Mouse (Mus musculus): ENCODE results near the gene Arhgap8. TPM values are rescaled to one million over a fixed set of nuclear protein-coding genes. Genes with fewer than 3 reads are reported as not detected.
A peak's percentile ranks its signal among the peaks of the same experiment; 100 is the strongest.

The Arhgap8 gene
- polyA plus RNA-seq, 1 experiment from 2014 or later: 0.37 TPM

DNA sequence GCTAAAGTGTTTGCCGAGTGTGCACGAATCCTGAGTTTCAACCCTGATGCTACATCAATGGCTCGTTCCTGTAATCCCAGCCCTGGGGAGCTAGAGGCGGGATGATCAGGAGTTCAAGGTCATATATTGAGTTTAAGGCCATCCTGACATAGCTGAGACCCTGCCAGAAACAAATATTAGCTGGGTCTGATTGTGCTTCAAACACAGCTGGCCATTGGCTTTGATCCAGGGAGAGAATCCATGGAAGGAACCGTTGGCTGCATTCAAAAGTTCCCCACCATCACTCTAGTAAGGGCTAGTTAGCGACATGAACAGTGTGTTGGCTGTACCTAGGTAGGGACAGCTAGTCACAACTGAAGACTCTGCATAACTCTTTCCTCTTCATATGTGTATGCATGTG lies 30.5 kb upstream of the Arhgap8 start:
- ATAC-seq: no peak
- DNase-seq (ENCODE audit: low spot score): no peak
- Histone ChIP-seq H3K9me3 (replicated peaks; ENCODE audit: control insufficient read depth, low read length) (no peaks in the 10 kb centered on the region), H3K36me3 (ENCODE audit: control insufficient read depth, insufficient read depth, low read length) (0 out of 2 replicates have a peak, but pooled peaks cover 3% of the 10 kb centered on the region), H3K4me1 (ENCODE audit: control insufficient read depth, insufficient read depth, low read length) (no peaks in the 10 kb centered on the region), H3K9ac (ENCODE audit: low read length) (no peak overlapping the region), H3K4me2 (ENCODE audit: low read length) (no peak overlapping the region), H3K27me3 (replicated peaks; ENCODE audit: control insufficient read depth, insufficient read depth, low read length) (no peaks in the 10 kb centered on the region), H3K27ac (ENCODE audit: low read depth, low read length) (no peak overlapping the region), H3K4me3 (ENCODE audit: low read depth, low read length) (no peak overlapping the region)
- 81% methylated on average over 6 of the region's 6 CpGs for whole genome bisulfite sequencing

DNA sequence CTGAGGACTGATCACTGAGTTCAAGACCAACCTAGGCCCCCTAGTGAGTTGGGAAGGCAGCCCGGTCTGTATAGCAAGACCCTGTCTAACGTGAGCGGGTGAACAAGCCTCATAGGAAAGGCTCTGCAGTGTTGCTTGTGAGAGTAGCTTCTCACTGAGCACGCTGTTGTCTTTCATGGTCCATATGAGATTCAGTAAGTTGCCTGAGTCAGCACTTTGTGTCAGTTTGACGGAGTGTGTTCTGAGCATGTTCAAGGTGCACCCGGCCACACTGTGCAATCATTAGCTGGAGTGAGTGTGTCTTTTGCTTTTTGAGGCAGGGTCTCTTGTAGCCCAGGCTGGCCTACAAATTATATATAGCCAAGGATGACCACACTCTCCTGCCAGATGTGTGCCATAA lies 28.3 kb upstream of the Arhgap8 start:
- Histone ChIP-seq H3K27me3 (replicated peaks; ENCODE audit: control insufficient read depth, insufficient read depth, low read length) (no peaks in the 10 kb centered on the region), H3K9ac (ENCODE audit: low read length) (no peak overlapping the region), H3K9me3 (replicated peaks; ENCODE audit: control insufficient read depth, low read length) (no peaks in the 10 kb centered on the region), H3K27ac (ENCODE audit: low read depth, low read length) (no peak overlapping the region), H3K4me3 (ENCODE audit: low read depth, low read length) (no peak overlapping the region), H3K4me1 (ENCODE audit: control insufficient read depth, insufficient read depth, low read length) (no peaks in the 10 kb centered on the region), H3K4me2 (ENCODE audit: low read length) (no peak overlapping the region), H3K36me3 (ENCODE audit: control insufficient read depth, insufficient read depth, low read length) (0 out of 2 replicates have a peak, but pooled peaks cover 3% of the 10 kb centered on the region)
- ATAC-seq (no peak), DNase-seq (ENCODE audit: low spot score) (no peak)
- WGBS: 93% methylated on average over 6 of the region's 6 CpGs

DNA sequence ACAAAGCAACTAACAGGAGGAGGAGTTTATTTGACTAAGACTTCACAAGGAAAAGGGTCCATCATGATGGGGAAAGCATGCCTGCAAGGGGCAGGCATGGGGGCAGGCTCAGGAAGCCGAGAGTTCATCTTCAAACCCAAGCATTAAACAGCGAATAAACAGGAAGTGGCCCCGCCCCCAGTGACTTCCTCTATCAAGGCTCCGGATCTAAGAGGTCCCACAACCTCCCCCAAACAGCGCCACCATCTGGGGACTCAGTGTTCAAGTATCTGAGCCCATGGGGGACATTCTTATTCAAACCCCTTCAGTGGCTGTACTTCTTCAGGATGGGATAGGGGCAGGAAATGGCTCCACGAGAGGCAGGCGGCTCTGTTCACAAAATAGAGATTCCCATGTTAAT lies 27.2 kb upstream of the Arhgap8 start:
- Histone ChIP-seq H3K27me3 (replicated peaks; ENCODE audit: control insufficient read depth, insufficient read depth, low read length) (no peaks in the 10 kb centered on the region), H3K4me1 (ENCODE audit: control insufficient read depth, insufficient read depth, low read length) (no peaks in the 10 kb centered on the region), H3K9ac (ENCODE audit: low read length) (no peak overlapping the region), H3K4me2 (ENCODE audit: low read length) (no peak overlapping the region), H3K36me3 (ENCODE audit: control insufficient read depth, insufficient read depth, low read length) (0 out of 2 replicates have a peak, but pooled peaks cover 3% of the 10 kb centered on the region), H3K9me3 (replicated peaks; ENCODE audit: control insufficient read depth, low read length) (no peaks in the 10 kb centered on the region), H3K4me3 (ENCODE audit: low read depth, low read length) (no peak overlapping the region), H3K27ac (ENCODE audit: low read depth, low read length) (no peak overlapping the region)
- no peak for DNase-seq (ENCODE audit: low spot score)
- no peak for ATAC-seq
- 94% methylated on average over 7 of the region's 7 CpGs for WGBS

- Histone ChIP-seq H3K4me3 (ENCODE audit: low read depth, low read length) (no peak overlapping the region), H3K36me3 (ENCODE audit: control insufficient read depth, insufficient read depth, low read length) (0 out of 2 replicates have a peak, but pooled peaks cover 3% of the 10 kb centered on the region), H3K4me2 (ENCODE audit: low read length) (no peak overlapping the region), H3K9me3 (replicated peaks; ENCODE audit: control insufficient read depth, low read length) (no peaks in the 10 kb centered on the region), H3K4me1 (ENCODE audit: control insufficient read depth, insufficient read depth, low read length) (no peaks in the 10 kb centered on the region), H3K27ac (ENCODE audit: low read depth, low read length) (no peak overlapping the region), H3K27me3 (replicated peaks; ENCODE audit: control insufficient read depth, insufficient read depth, low read length) (no peaks in the 10 kb centered on the region), H3K9ac (ENCODE audit: low read length) (no peak overlapping the region)
- WGBS: 69% methylated on average over 4 of the region's 4 CpGs
- ATAC-seq: no peak
- DNase-seq (ENCODE audit: low spot score): no peak
These were observed 23.8 kb upstream of the Arhgap8 start for GRCm38 (mm10) chr15:84696021-84696420.

DNA sequence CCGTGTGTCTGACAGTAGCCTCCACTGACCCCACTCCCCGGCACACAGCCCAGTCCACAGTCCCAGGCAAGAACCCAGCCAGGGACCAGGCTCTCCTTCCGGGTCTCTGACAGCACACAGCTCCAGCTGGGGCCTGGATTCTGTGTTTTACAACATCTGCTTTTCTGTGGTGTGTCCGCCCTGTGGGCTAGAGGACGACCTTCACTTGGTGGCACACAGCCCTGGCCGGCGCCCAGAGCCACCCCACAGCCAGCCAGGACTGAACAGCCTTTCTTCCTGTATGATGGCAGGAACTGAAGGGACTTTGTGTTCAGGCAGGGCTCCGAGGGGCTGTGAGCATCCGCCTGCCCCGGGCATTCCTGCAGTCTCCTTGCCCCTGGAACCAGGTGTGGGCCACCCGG lies 22.2 kb upstream of the Arhgap8 start:
- DNase-seq (ENCODE audit: low spot score) (no peak), ATAC-seq (no peak)
- Histone ChIP-seq H3K4me3 (ENCODE audit: low read depth, low read length) (no peak overlapping the region), H3K27ac (ENCODE audit: low read depth, low read length) (no peak overlapping the region), H3K4me1 (ENCODE audit: control insufficient read depth, insufficient read depth, low read length) (no peaks in the 10 kb centered on the region), H3K4me2 (ENCODE audit: low read length) (no peak overlapping the region), H3K9ac (ENCODE audit: low read length) (no peak overlapping the region), H3K9me3 (replicated peaks; ENCODE audit: control insufficient read depth, low read length) (no peaks in the 10 kb centered on the region), H3K36me3 (ENCODE audit: control insufficient read depth, insufficient read depth, low read length) (0 out of 2 replicates have a peak, but pooled peaks cover 3% of the 10 kb centered on the region), H3K27me3 (replicated peaks; ENCODE audit: control insufficient read depth, insufficient read depth, low read length) (no peaks in the 10 kb centered on the region)
- 77% methylated on average over 11 of the region's 11 CpGs for WGBS

GRCm38 (mm10) chr15:84698189-84698588 lies 21.7 kb upstream of the Arhgap8 start:
- Histone ChIP-seq H3K36me3 (ENCODE audit: control insufficient read depth, insufficient read depth, low read length) (0 out of 2 replicates have a peak, but pooled peaks cover 3% of the 10 kb centered on the region), H3K9me3 (replicated peaks; ENCODE audit: control insufficient read depth, low read length) (no peaks in the 10 kb centered on the region), H3K4me3 (ENCODE audit: low read depth, low read length) (no peak overlapping the region), H3K9ac (ENCODE audit: low read length) (no peak overlapping the region), H3K27me3 (replicated peaks; ENCODE audit: control insufficient read depth, insufficient read depth, low read length) (no peaks in the 10 kb centered on the region), H3K27ac (ENCODE audit: low read depth, low read length) (no peak overlapping the region), H3K4me2 (ENCODE audit: low read length) (no peak overlapping the region), H3K4me1 (ENCODE audit: control insufficient read depth, insufficient read depth, low read length) (no peaks in the 10 kb centered on the region)
- DNase-seq (ENCODE audit: low spot score) (no peak), ATAC-seq (no peak)
- WGBS: 73% methylated on average over 2 of the region's 2 CpGs

DNA sequence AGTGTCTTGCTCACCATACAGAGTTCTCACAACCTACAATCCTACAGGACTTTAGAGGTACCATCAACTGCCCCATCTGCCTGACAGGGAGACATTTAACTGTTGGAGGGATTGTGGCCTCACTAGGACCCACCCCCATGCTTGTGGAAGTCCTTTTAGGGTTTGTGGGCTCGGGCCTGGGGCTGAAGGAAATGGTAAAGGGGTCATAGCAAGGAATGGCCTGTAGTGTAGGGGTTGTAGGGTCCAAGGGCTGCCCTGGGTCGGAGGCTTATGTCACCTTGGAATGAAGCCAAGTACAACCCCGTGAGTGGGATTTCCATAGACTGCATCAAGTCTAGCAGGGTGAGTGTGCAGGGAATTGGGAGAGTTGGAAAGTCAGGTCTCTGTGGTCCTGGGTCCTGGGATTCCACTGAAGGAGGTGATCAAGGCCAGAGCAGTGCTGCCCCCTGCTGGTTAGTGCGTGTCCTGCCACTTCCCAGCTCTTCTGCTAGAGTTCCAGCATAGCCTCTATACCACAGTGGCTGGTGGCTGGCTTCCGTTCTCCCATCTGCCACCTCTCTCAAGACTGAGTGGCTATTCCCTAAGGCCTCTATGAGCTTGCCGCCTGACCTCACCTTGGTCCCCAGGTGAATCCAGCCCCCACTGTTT lies 19.6 kb upstream of the Arhgap8 start:
- H3K27me3 ChIP-seq (replicated peaks; ENCODE audit: control insufficient read depth, insufficient read depth, low read length): no peaks in the 10 kb centered on the region
- ATAC-seq: no peak
- 45% methylated on average over 6 of the region's 6 CpGs for WGBS

DNA sequence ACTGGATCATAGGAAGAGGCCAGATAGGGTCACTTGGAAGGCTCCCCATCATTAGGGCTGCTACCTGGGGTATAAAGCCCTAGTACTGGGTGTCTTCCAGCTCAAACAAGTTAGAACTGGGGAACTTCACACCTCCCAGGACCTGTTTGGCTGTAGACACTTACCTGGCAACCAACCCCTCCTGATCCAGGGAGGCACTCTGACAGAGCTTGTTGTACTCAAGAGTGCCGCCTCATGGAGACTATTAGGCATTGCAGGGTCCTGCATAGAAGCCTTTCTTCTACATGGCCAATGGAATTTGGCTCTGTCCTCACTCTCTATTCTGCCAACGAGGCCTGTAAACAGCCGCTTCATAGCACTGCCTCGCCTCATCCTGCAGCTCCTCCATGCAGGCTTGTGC lies 17.9 kb upstream of the Arhgap8 start:
- WGBS: 14% methylated on average over 4 of the region's 4 CpGs
- Histone ChIP-seq H3K27ac (ENCODE audit: low read depth, low read length) (no peak overlapping the region), H3K4me2 (ENCODE audit: low read length) (no peak overlapping the region), H3K36me3 (ENCODE audit: control insufficient read depth, insufficient read depth, low read length) (no peaks in the 10 kb centered on the region), H3K9me3 (replicated peaks; ENCODE audit: control insufficient read depth, low read length) (no peaks in the 10 kb centered on the region), H3K27me3 (replicated peaks; ENCODE audit: control insufficient read depth, insufficient read depth, low read length) (no peaks in the 10 kb centered on the region), H3K4me3 (ENCODE audit: low read depth, low read length) (no peak overlapping the region), H3K4me1 (ENCODE audit: control insufficient read depth, insufficient read depth, low read length) (no peaks in the 10 kb centered on the region), H3K9ac (ENCODE audit: low read length) (no peak overlapping the region)
- DNase-seq (ENCODE audit: low spot score): peak; percentile 56
- ATAC-seq: no peak

More for the DNA sequence above, 19.6 kb upstream of the Arhgap8 start:
- peak; percentile 33 for DNase-seq (ENCODE audit: low spot score)
- Histone ChIP-seq H3K27ac (ENCODE audit: low read depth, low read length) (no peak overlapping the region), H3K9ac (ENCODE audit: low read length) (no peak overlapping the region), H3K4me1 (ENCODE audit: control insufficient read depth, insufficient read depth, low read length) (no peaks in the 10 kb centered on the region), H3K36me3 (ENCODE audit: control insufficient read depth, insufficient read depth, low read length) (no peaks in the 10 kb centered on the region), H3K4me2 (ENCODE audit: low read length) (no peak overlapping the region), H3K9me3 (replicated peaks; ENCODE audit: control insufficient read depth, low read length) (no peaks in the 10 kb centered on the region), H3K4me3 (ENCODE audit: low read depth, low read length) (no peak overlapping the region)

- Histone ChIP-seq H3K4me1 (ENCODE audit: control insufficient read depth, insufficient read depth, low read length) (no peaks in the 10 kb centered on the region), H3K9me3 (replicated peaks; ENCODE audit: control insufficient read depth, low read length) (no peaks in the 10 kb centered on the region), H3K4me2 (ENCODE audit: low read length) (no peak overlapping the region), H3K9ac (ENCODE audit: low read length) (no peak overlapping the region), H3K27ac (ENCODE audit: low read depth, low read length) (no peak overlapping the region), H3K4me3 (ENCODE audit: low read depth, low read length) (no peak overlapping the region), H3K27me3 (replicated peaks; ENCODE audit: control insufficient read depth, insufficient read depth, low read length) (no peaks in the 10 kb centered on the region), H3K36me3 (ENCODE audit: control insufficient read depth, insufficient read depth, low read length) (no peaks in the 10 kb centered on the region)
- ATAC-seq (no peak), DNase-seq (ENCODE audit: low spot score) (no peak)
- WGBS: 91% methylated on average over 29 of the region's 29 CpGs
These were observed 17.2 kb upstream of the Arhgap8 start for GRCm38 (mm10) chr15:84702391-84703345.
